Mouse (Mus musculus) naive thymus-derived CD4-positive, alpha-beta T cell, adult 5 months (primary cell): ENCODE measurements around the gene Gnl1. TPM values are rescaled to one million over a fixed set of nuclear protein-coding genes. Genes with fewer than 3 reads are reported as not detected.

Source experiments
- polyA plus RNA-seq: library from polyadenylated mRNA; unstranded; fragments of 100-300 nt; shearing (Covaris generic); gene quantifications from one replicate; pipeline ENCODE4 v1.2.1, GENCODE M21; 2017

Gene Gnl1
- polyA plus RNA-seq: 75.6 TPM

GRCm38 (mm10) chr17:35979401-35980362, at the start of gene Gnl1, which contains the start of gene Prr3:
Gene Gnl1, plus strand, starts transcription at chr17:35979851.
Gene Prr3, minus strand, starts transcription at chr17:35980236.

GRCm38 (mm10) chr17:35969418-35970389, 9.9 kb upstream of the Gnl1 start, which contains the start of gene Abcf1:
Gene Abcf1, minus strand, starts transcription at chr17:35969761.

GRCm38 (mm10) chr17:36020191-36021073, 40.8 kb downstream of the Gnl1 start, which contains the start of gene H2-T24:
Gene H2-T24, minus strand, starts transcription at chr17:36020560.

GRCm38 (mm10) chr17:36032351-36032875, 52.8 kb downstream of the Gnl1 start, which contains the start of gene H2-T23:
Gene H2-T23, minus strand, starts transcription at chr17:36032855.

Other genes starting within 250 kb of the Gnl1 start
- not detected for gene Ier3, start 158.2 kb upstream of the Gnl1 start, polyA plus RNA-seq
- 40.9 TPM for gene Flot1, start 156.6 kb upstream of the Gnl1 start, polyA plus RNA-seq
- gene Tubb5, start 141.5 kb upstream of the Gnl1 start, polyA plus RNA-seq: 73.9 TPM
- gene Mdc1, start 138.3 kb upstream of the Gnl1 start, polyA plus RNA-seq: 12.0 TPM
- gene Nrm, start 118.5 kb upstream of the Gnl1 start, polyA plus RNA-seq: 25.9 TPM
- gene Ppp1r18, start 114.3 kb upstream of the Gnl1 start, polyA plus RNA-seq: 297 TPM
- 58.7 TPM for gene Dhx16, start 100.0 kb upstream of the Gnl1 start, polyA plus RNA-seq
- 30.8 TPM for gene 2310061I04Rik, start 82.4 kb upstream of the Gnl1 start, polyA plus RNA-seq
- 4.5 TPM for gene Atat1, start 69.8 kb upstream of the Gnl1 start, polyA plus RNA-seq
- gene Mrps18b, start 63.5 kb upstream of the Gnl1 start, polyA plus RNA-seq: 99.6 TPM
- gene Ppp1r10, start 63.4 kb upstream of the Gnl1 start, polyA plus RNA-seq: 53.6 TPM
- 145 TPM for gene Abcf1, start 10.1 kb upstream of the Gnl1 start, polyA plus RNA-seq
- 35.3 TPM for gene Prr3, start 385 bp downstream of the Gnl1 start, polyA plus RNA-seq
- 12.1 TPM for gene H2-T24, start 40.7 kb downstream of the Gnl1 start, polyA plus RNA-seq
- 382 TPM for gene H2-T23, start 53.0 kb downstream of the Gnl1 start, polyA plus RNA-seq
- gene H2-T22, start 62.9 kb downstream of the Gnl1 start, polyA plus RNA-seq: 160 TPM
- 0.62 TPM for gene Gm6034, start 63.1 kb downstream of the Gnl1 start, polyA plus RNA-seq
- not detected for gene Gm11127, start 78.5 kb downstream of the Gnl1 start, polyA plus RNA-seq
- 1.2 TPM for gene Gm19684, start 141.8 kb downstream of the Gnl1 start, polyA plus RNA-seq
- gene Gm7030, start 149.6 kb downstream of the Gnl1 start, polyA plus RNA-seq: not detected
- gene Gm8909, start 188.7 kb downstream of the Gnl1 start, polyA plus RNA-seq: 9.4 TPM
- gene H2-T3, start 210.4 kb downstream of the Gnl1 start, polyA plus RNA-seq: 0.37 TPM